9 mouse cellular contexts compared by ENCODE assay signal in the genomic region with DNA sequence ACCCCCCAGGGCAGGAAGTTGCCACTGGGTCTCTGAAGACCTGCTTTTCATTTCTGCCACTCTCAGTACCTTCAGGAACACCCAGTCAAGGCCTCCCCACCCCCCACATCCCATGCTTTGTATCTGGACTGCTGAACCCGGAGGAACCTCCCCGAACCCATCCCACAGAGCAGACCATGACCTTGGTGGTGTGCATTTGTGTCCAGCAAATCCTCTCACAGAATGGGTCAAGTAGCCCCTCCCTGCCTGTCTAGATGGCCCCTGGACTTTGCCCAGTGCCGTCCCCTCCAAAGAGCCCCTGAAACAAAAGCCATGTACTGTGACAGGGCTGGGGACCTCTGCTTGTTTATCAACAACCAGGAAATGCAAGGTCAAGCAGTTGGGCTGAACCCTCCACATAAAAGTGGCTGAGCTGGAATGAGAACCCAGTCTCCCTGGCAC. TPM values are rescaled to one million over a fixed set of nuclear protein-coding genes. Genes with fewer than 3 reads are reported as not detected.
DNase-seq lines count a peak whose midpoint lies in the region; ATAC-seq and TF ChIP-seq lines count a peak whose summit lies in the region.
"Had no signal": no experiment of that assay in that cellular context is flagged by ENCODE, and none has a peak within 500 bp of the region (broad histone marks: within the 10 kb centered on the region; RNA-seq: fewer than 3 reads in every experiment).

No protein-coding gene starts in this region.

- H3K9ac ChIP-seq in midbrain, embryonic 11.5 days (ENCODE audit: low read length), result no peak overlapping the region
- H3K9ac ChIP-seq in midbrain, embryonic 15.5 days, result no peak overlapping the region
- H3K9ac ChIP-seq: limb, embryonic 15.5 days had no signal

- H3K4me2 ChIP-seq in midbrain, embryonic 11.5 days, result no peak overlapping the region
- H3K4me2 ChIP-seq in midbrain, embryonic 15.5 days, result no peak overlapping the region
- H3K4me2 ChIP-seq: limb, embryonic 15.5 days had no signal

- H3K9me3 ChIP-seq in midbrain, embryonic 11.5 days (ENCODE audit: control insufficient read depth, low read length), result no peaks in the 10 kb centered on the region
- no peaks in the 10 kb centered on the region for H3K9me3 ChIP-seq in midbrain, embryonic 15.5 days
- H3K9me3 ChIP-seq: limb, embryonic 15.5 days had no signal

- no peaks in the 10 kb centered on the region for H3K36me3 ChIP-seq in midbrain, embryonic 11.5 days (ENCODE audit: control insufficient read depth, insufficient read depth, low read length)
- no peaks in the 10 kb centered on the region for H3K36me3 ChIP-seq in midbrain, embryonic 15.5 days (replicated peaks)
- H3K36me3 ChIP-seq: limb, embryonic 15.5 days had no signal

- H3K4me1 ChIP-seq in midbrain, embryonic 11.5 days (ENCODE audit: control insufficient read depth, insufficient read depth, low read length), result peaks cover 18% of the 10 kb centered on the region
- peaks cover 27% of the 10 kb centered on the region for H3K4me1 ChIP-seq in midbrain, embryonic 15.5 days
- H3K4me1 ChIP-seq in bone marrow, adult 2 months (ENCODE audit: control insufficient read depth, insufficient read depth, low read length), result peaks cover 7% of the 10 kb centered on the region

- TF ChIP-seq POLR2A in bone marrow, adult 2 months (IDR thresholded peaks at IDR 0.05; ENCODE audit: borderline replicate concordance, control insufficient read depth, low read depth, low read length), result no peak

- H3K27me3 ChIP-seq in midbrain, embryonic 11.5 days (ENCODE audit: control insufficient read depth, insufficient read depth, low read length), result no peaks in the 10 kb centered on the region; the same call in 1 of the 2 replicates
- peaks cover 8% of the 10 kb centered on the region; the same call in 1 of the 2 replicates for H3K27me3 ChIP-seq in midbrain, embryonic 15.5 days (replicated peaks)

- no peak overlapping the region for H3K27ac ChIP-seq in midbrain, embryonic 11.5 days (ENCODE audit: low read depth, low read length)
- no peak overlapping the region for H3K27ac ChIP-seq in midbrain, embryonic 15.5 days
- peak overlapping the region; percentile 64; the same call in 1 of the 2 replicates for H3K27ac ChIP-seq in bone marrow, adult 2 months (ENCODE audit: control insufficient read depth, insufficient read depth, low read depth, low read length, poor library complexity)

- no peak overlapping the region for H3K4me3 ChIP-seq in midbrain, embryonic 11.5 days (ENCODE audit: low read depth, low read length)
- H3K4me3 ChIP-seq in midbrain, embryonic 15.5 days, result no peak overlapping the region
- H3K4me3 ChIP-seq in bone marrow, adult 2 months (replicated peaks; ENCODE audit: control insufficient read depth, low read depth, low read length), result peak overlapping the region; percentile 31
- H3K4me3 ChIP-seq: limb, embryonic 15.5 days had no signal

- peak; percentile 75 for DNase-seq in midbrain, embryonic 11.5 days (ENCODE audit: low spot score, missing footprints)
- peak; percentile 93 for DNase-seq in kidney, adult 9 months
- DNase-seq in lung, postnatal 36 days, result peak; percentile 64
- no peak for DNase-seq in layer of hippocampus, adult 9-11 months
- no peak for DNase-seq in layer of hippocampus, adult 8-10 months (ENCODE audit: low spot score in 2 of 2)
- DNase-seq in right cerebral cortex, postnatal 10 days (ENCODE audit: low spot score in 2 of 2), result no peak

- 55% methylated on average over 3 of the region's 3 CpGs for WGBS in midbrain, embryonic 11.5 days
- 47% methylated on average over 3 of the region's 3 CpGs for WGBS in midbrain, embryonic 15.5 days
- 82% methylated on average over 3 of the region's 3 CpGs for WGBS in bone marrow, adult 2 months

- no peak for ATAC-seq in midbrain, embryonic 11.5 days (ENCODE audit: low FRiP score)
- no peak for ATAC-seq in midbrain, embryonic 15.5 days (replicated peaks)

- no peak for TF ChIP-seq CTCF in bone marrow, adult 2 months (IDR thresholded peaks at IDR 0.05; ENCODE audit: control insufficient read depth, insufficient read depth, low read length)

RNA-seq across cellular contexts. Expression of gene Tst, which starts 2.4 kb away (rescaled TPM):
- 6.1 and 8.3 TPM in 2 replicates for polyA plus RNA-seq in midbrain, embryonic 11.5 days (2014; fragmentation: Nextera tagmentation; extraction: Ambion mirVana)
- 11.5 and 15.6 TPM in 2 replicates for polyA plus RNA-seq in midbrain, embryonic 15.5 days (2015; fragmentation: Nextera tagmentation; extraction: Ambion mirVana)
- polyA plus RNA-seq in bone marrow, adult 2 months (2011; ENCODE audit: insufficient read depth, insufficient read length, low replicate concordance, missing spikeins), result 14.5 and 23.8 TPM in 2 replicates
- 10 to 100 TPM; 36.9 to 47.4 (median 42.3) TPM for total RNA-seq in layer of hippocampus, adult 8-10 months (2022)

RNA-seq across cellular contexts. Expression of gene Mpst, which starts 2.9 kb away (rescaled TPM):
- 2.0 and 2.3 TPM in 2 replicates for polyA plus RNA-seq in midbrain, embryonic 11.5 days (2014; fragmentation: Nextera tagmentation; extraction: Ambion mirVana)
- polyA plus RNA-seq in midbrain, embryonic 15.5 days (2015; fragmentation: Nextera tagmentation; extraction: Ambion mirVana), result 4.3 and 5.3 TPM in 2 replicates
- polyA plus RNA-seq in bone marrow, adult 2 months (2011; ENCODE audit: insufficient read depth, insufficient read length, low replicate concordance, missing spikeins), result 49.5 and 50.1 TPM in 2 replicates
- 10 to 100 TPM; 23.1 to 38.1 (median 30.3) TPM for total RNA-seq in layer of hippocampus, adult 8-10 months (2022)

RNA-seq across cellular contexts. Expression of gene Tex33, which starts 7.6 kb away (rescaled TPM):
- not detected in 2 replicates for polyA plus RNA-seq in midbrain, embryonic 11.5 days (2014; fragmentation: Nextera tagmentation; extraction: Ambion mirVana)
- polyA plus RNA-seq in midbrain, embryonic 15.5 days (2015; fragmentation: Nextera tagmentation; extraction: Ambion mirVana), result not detected in 2 replicates
- polyA plus RNA-seq in bone marrow, adult 2 months (2011; ENCODE audit: insufficient read depth, insufficient read length, low replicate concordance, missing spikeins), result not detected in 2 replicates
- total RNA-seq in layer of hippocampus, adult 8-10 months (2022), result not detected
- polyA plus RNA-seq: limb, embryonic 15.5 days had no signal

RNA-seq across cellular contexts. Expression of gene Kctd17, which starts 25.0 kb away (rescaled TPM):
- polyA plus RNA-seq in midbrain, embryonic 11.5 days (2014; fragmentation: Nextera tagmentation; extraction: Ambion mirVana), result 59.1 and 60.5 TPM in 2 replicates
- polyA plus RNA-seq in midbrain, embryonic 15.5 days (2015; fragmentation: Nextera tagmentation; extraction: Ambion mirVana), result 162 and 163 TPM in 2 replicates
- polyA plus RNA-seq in bone marrow, adult 2 months (2011; ENCODE audit: insufficient read depth, insufficient read length, low replicate concordance, missing spikeins), result 14.7 and 14.8 TPM in 2 replicates
- total RNA-seq in layer of hippocampus, adult 8-10 months (2022), result 100 to 1,000 TPM; 245 to 269 (median 260) TPM

Comparison
In these comparisons a context has a peak if more than half of its experiments do, and no peak if none do; other contexts are left out.
1. DNase-seq: peak in midbrain, embryonic 11.5 days (single experiment), kidney, adult 9 months (single experiment) and lung, postnatal 36 days (single experiment); none in layer of hippocampus, adult 9-11 months (single experiment), layer of hippocampus, adult 8-10 months (0 of 2) and right cerebral cortex, postnatal 10 days (0 of 2).